Mouse (Mus musculus): ENCODE data around the gene Golph3. TPM values are rescaled to one million over a fixed set of nuclear protein-coding genes. Genes with fewer than 3 reads are reported as not detected.
A peak's percentile ranks its signal among the peaks of the same experiment; 100 is the strongest.

Golph3 gene
- polyA plus RNA-seq, 1 experiment from 2014 or later = 71.4 TPM

DNA sequence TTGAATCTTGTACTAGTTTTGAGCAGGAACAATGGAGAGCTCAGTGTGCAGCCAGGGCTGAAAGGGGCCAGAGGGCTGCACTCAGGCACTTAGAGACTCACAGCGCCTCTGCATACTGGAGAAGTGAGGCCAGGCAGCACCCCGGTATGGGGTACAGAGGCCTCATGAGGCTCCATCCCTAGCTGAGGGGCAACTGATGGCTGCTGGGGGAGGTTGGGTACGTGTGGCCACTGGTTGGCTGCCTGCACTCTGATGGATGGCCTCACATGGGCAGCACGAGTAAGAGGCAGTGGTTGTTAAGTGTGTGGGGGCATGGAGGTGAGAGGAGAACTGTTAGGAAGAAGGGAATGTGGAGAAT is 20.1 kb downstream of the Golph3 start:
- Histone ChIP-seq H3K4me2 (no peak overlapping the region), H3K4me1 (replicated peaks) (peaks cover 4% of the 10 kb centered on the region), H3K36me3 (peaks cover 5% of the 10 kb centered on the region; the same call in 1 of the 2 replicates), H3K27me3 (no peaks in the 10 kb centered on the region), H3K9me3 (no peaks in the 10 kb centered on the region), H3K4me3 (no peak overlapping the region), H3K9ac (no peak overlapping the region), H3K27ac (replicated peaks) (peak overlapping the region; percentile 39; the same call in 1 of the 2 replicates)
- 14% methylated on average over 4 of the region's 4 CpGs for WGBS
- 0 out of 2 replicates have a peak, but pooled peaks have one; percentile 42 for ATAC-seq (ENCODE audit: low FRiP score, low read depth)

DNA sequence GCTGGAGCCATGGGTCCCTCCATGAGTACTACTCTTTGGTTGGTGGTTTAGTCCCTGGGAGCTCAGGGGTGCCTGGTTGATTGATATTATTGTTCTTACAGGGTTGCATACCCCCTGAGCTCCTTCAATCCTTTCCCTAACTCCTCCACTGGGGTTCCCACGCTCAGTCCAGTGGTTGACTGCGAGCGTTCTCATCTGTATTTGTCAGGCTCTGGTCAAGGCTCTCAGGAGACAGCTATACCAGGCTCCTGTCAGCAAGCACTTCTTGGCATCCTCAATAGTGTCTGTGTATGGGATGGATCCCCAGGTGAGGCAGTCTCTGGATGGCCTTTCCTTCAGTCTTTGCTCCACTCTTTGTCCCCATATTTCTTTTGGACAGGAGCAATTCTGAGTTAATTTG is 25.7 kb downstream of the Golph3 start:
- Histone ChIP-seq H3K36me3 (peaks cover 13% of the 10 kb centered on the region), H3K9ac (no peak overlapping the region), H3K27me3 (no peaks in the 10 kb centered on the region), H3K27ac (replicated peaks) (no peak overlapping the region), H3K9me3 (no peaks in the 10 kb centered on the region), H3K4me2 (no peak overlapping the region), H3K4me3 (no peak overlapping the region), H3K4me1 (replicated peaks) (no peaks in the 10 kb centered on the region)
- 94% methylated on average over 3 of the region's 3 CpGs for WGBS
- ATAC-seq (ENCODE audit: low FRiP score, low read depth) = no peak

DNA sequence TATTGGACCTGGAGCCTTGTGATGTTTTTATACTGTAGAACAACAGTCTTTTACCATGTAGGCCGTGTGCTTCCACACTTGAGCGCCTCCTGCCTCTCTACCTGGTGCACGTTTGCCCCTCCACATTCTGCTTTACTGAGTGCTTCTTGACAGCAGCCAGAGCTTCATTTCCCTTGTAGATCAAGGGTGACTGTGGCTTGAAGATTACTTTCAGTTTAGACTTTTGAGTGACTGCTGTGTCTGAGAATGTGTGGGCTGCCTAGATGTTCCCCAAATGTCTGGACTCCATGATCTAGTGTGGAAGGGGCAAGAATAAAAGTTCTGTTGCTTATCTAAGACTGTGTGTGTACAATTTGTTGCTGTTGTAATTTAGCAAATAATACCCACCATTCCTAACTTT is 27.7 kb downstream of the Golph3 start:
- H3K4me2 ChIP-seq = no peak overlapping the region
- no peak overlapping the region for H3K27ac ChIP-seq (replicated peaks)
- no peak for ATAC-seq (ENCODE audit: low FRiP score, low read depth)
- H3K9ac ChIP-seq = no peak overlapping the region
- no peak overlapping the region for H3K4me3 ChIP-seq
- no peaks in the 10 kb centered on the region for H3K4me1 ChIP-seq (replicated peaks)
- 90% methylated on average over 3 of the region's 3 CpGs for WGBS
- no peaks in the 10 kb centered on the region for H3K9me3 ChIP-seq
- H3K27me3 ChIP-seq = no peaks in the 10 kb centered on the region
- peaks cover 18% of the 10 kb centered on the region for H3K36me3 ChIP-seq

DNA sequence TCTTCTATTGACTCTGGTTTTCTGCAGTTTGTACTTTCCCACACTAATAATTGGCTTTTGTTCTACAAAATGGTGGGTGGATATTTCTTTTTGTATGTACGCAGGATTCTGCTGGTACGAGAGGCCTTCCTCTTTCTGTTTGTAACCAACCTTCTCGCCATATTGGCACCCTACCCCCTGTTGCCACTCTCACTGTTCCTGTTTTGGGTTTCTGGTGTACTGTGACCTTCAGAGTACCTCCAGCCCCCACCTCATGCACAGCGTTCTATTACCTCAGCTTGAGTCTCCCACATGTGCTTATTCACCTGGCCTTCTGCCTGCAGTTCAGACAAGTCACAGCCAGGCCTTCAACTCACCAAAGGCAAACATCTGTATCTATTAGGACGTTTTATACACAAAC is 28.6 kb downstream of the Golph3 start:
- H3K27ac ChIP-seq (replicated peaks) = no peak overlapping the region
- peaks cover 23% of the 10 kb centered on the region for H3K36me3 ChIP-seq
- H3K4me3 ChIP-seq = no peak overlapping the region
- WGBS = 88% methylated on average over 5 of the region's 5 CpGs
- ATAC-seq (ENCODE audit: low FRiP score, low read depth) = no peak
- no peaks in the 10 kb centered on the region for H3K4me1 ChIP-seq (replicated peaks)
- H3K27me3 ChIP-seq = no peaks in the 10 kb centered on the region
- H3K4me2 ChIP-seq = no peak overlapping the region
- no peaks in the 10 kb centered on the region for H3K9me3 ChIP-seq
- H3K9ac ChIP-seq = no peak overlapping the region

DNA sequence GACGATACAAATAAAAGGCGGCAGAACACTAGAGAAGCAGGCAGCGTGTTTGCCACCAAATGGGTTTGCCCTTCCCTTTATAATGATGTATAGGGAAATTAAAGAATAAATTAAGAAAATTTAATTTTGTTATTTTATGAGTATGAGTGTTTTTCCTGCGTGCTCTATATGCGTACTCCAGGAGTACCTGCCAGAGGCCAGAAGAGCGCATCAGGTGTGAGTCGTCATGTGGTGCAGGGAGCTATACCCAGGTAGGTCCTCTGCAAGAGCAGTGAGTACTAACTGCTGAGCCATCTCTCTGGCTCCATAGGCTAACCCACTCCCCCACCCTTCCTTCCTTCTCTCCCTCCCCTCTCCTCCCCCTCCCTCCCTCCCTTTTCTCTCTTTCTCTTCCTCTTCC is 30.2 kb downstream of the Golph3 start:
- H3K36me3 ChIP-seq = peaks cover 28% of the 10 kb centered on the region
- WGBS = 92% methylated on average over 7 of the region's 7 CpGs

DNA sequence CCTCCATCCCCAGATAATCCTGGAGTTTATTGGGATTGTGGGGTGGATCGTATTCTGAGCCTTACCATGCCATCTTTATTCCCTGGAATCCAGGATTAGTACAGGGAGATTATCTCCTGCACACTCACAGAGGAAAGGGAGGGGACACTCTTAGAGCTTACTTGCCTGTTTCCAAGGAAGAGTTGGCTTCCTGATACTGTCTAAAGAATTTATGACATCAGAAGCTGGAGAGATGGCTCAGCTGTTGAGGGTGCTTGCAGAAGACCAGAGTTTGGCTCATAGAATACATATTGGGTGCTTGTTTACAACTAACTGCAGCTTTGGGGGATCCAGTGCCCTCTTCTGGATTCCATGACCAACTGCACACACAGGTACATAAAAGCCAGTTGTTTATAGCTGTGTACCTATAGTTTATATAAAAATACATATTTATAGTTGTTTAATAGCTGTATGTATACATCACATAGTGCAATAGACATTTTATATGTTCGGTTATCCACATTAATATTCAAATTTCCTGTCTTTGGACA is 33.1 kb downstream of the Golph3 start:
- Histone ChIP-seq H3K36me3 (peaks cover 28% of the 10 kb centered on the region), H3K9ac (no peak overlapping the region), H3K4me1 (replicated peaks) (no peaks in the 10 kb centered on the region), H3K4me3 (no peak overlapping the region), H3K27me3 (no peaks in the 10 kb centered on the region), H3K4me2 (no peak overlapping the region), H3K9me3 (no peaks in the 10 kb centered on the region), H3K27ac (replicated peaks) (no peak overlapping the region)
- WGBS = 100% methylated on average over 2 of the region's 2 CpGs
- no peak for ATAC-seq (ENCODE audit: low FRiP score, low read depth)

More for the DNA sequence above, 30.2 kb downstream of the Golph3 start:
- no peak overlapping the region for H3K4me2 ChIP-seq
- ATAC-seq (ENCODE audit: low FRiP score, low read depth) = no peak
- H3K9ac ChIP-seq = no peak overlapping the region
- no peaks in the 10 kb centered on the region for H3K4me1 ChIP-seq (replicated peaks)
- no peak overlapping the region for H3K4me3 ChIP-seq
- H3K27ac ChIP-seq (replicated peaks) = no peak overlapping the region
- no peaks in the 10 kb centered on the region for H3K27me3 ChIP-seq
- no peaks in the 10 kb centered on the region for H3K9me3 ChIP-seq

DNA sequence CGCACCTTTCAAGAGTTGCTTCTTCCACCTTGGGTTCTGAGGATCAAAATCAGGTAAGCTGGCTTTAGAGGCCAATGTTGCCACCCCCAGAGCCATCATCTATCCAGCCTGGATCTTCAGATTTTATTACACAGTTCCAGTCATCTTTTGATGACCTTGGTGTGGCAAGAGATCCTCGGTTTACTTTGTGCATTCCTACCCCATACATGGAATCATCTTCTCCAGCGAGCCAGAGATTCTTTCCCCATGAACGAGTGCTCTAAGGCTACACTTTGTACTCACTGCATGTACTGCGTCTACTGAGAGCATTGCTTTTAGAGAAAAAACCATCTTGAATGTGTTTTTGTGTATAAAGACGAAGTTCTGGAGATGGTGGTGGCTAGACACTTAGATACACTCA is 34.0 kb downstream of the Golph3 start:
- Histone ChIP-seq H3K4me2 (no peak overlapping the region), H3K9me3 (no peaks in the 10 kb centered on the region), H3K4me3 (no peak overlapping the region), H3K27ac (replicated peaks) (no peak overlapping the region), H3K9ac (no peak overlapping the region), H3K36me3 (peaks cover 24% of the 10 kb centered on the region), H3K27me3 (no peaks in the 10 kb centered on the region), H3K4me1 (replicated peaks) (no peaks in the 10 kb centered on the region)
- 89% methylated on average over 6 of the region's 6 CpGs for WGBS
- no peak for ATAC-seq (ENCODE audit: low FRiP score, low read depth)

DNA sequence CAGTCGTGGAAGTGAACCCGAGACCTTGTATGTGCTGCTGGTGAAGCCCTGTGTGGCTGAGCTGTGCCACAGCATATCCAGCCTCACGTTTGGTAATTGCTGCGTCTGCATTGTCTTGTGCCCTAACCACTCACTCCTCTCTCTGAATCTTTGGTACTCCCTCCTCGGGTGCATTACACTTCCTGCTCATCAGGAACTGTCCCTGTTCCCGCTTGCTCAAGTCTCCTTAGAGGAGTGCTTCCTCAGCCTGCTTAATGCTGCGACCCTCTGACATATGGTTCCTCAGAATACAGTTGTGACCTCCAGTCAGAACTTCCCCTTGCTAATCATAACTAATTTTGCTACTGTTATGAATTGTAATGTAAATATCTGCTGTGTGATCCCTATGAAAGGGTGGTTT is 34.7 kb downstream of the Golph3 start:
- peaks cover 24% of the 10 kb centered on the region for H3K36me3 ChIP-seq
- ATAC-seq (ENCODE audit: low FRiP score, low read depth) = no peak
- WGBS = 86% methylated on average over 7 of the region's 7 CpGs

DNA sequence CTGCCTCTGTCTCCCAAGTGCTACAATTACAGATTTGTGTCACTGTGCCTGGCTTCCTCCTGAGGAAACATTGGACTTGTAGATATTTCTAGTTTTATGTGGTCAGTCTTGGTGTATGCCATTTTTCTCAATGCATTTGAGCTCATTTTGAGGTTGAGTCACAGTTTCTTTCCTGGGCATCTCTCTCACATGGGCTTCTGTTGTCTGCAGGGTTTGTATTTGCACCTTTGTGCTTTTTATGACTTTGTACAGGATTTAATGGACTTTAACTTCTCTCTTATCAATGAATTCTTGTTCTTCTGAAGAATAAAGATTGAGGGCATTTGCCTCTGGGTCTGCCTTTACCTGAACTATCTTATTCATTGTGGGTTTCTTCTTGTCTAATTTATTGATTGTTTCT is 36.2 kb downstream of the Golph3 start:
- no peak for ATAC-seq (ENCODE audit: low FRiP score, low read depth)
- peaks cover 21% of the 10 kb centered on the region for H3K36me3 ChIP-seq
- H3K27me3 ChIP-seq = no peaks in the 10 kb centered on the region
- no peak overlapping the region for H3K27ac ChIP-seq (replicated peaks)
- H3K4me2 ChIP-seq = no peak overlapping the region
- no peak overlapping the region for H3K4me3 ChIP-seq
- no peaks in the 10 kb centered on the region for H3K9me3 ChIP-seq
- no peaks in the 10 kb centered on the region for H3K4me1 ChIP-seq (replicated peaks)
- H3K9ac ChIP-seq = no peak overlapping the region

More for the DNA sequence above, 34.7 kb downstream of the Golph3 start:
- Histone ChIP-seq H3K27me3 (no peaks in the 10 kb centered on the region), H3K4me2 (no peak overlapping the region), H3K27ac (replicated peaks) (0 out of 2 replicates have a peak overlapping the region, but pooled peaks have one; percentile 6), H3K4me3 (no peak overlapping the region), H3K9me3 (no peaks in the 10 kb centered on the region), H3K9ac (no peak overlapping the region), H3K4me1 (replicated peaks) (no peaks in the 10 kb centered on the region)

DNA sequence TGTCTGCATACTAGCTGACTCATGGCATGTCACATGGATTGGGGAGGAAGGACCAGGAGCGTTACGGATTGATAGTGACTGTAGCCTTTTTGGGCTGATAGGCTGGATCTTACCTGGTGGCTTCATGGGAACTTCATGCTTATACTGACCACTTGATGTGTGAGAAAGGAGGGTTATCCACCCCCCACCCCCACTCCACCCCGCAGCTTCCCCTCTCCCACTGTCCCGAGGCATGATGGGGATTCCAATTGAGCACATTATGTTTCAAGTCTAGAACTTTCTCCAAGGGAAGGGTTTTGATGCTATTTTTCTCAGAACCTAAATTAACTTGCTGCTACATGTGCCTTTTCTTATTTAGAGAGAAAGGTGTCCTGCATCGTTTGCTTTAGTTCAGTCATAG is 37.1 kb downstream of the Golph3 start:
- no peak for ATAC-seq (ENCODE audit: low FRiP score, low read depth)
- Histone ChIP-seq H3K36me3 (peaks cover 14% of the 10 kb centered on the region), H3K27ac (replicated peaks) (no peak overlapping the region), H3K9me3 (no peaks in the 10 kb centered on the region), H3K4me1 (replicated peaks) (no peaks in the 10 kb centered on the region), H3K4me3 (no peak overlapping the region), H3K9ac (no peak overlapping the region), H3K27me3 (no peaks in the 10 kb centered on the region), H3K4me2 (no peak overlapping the region)
- WGBS = 99% methylated on average over 5 of the region's 5 CpGs

DNA sequence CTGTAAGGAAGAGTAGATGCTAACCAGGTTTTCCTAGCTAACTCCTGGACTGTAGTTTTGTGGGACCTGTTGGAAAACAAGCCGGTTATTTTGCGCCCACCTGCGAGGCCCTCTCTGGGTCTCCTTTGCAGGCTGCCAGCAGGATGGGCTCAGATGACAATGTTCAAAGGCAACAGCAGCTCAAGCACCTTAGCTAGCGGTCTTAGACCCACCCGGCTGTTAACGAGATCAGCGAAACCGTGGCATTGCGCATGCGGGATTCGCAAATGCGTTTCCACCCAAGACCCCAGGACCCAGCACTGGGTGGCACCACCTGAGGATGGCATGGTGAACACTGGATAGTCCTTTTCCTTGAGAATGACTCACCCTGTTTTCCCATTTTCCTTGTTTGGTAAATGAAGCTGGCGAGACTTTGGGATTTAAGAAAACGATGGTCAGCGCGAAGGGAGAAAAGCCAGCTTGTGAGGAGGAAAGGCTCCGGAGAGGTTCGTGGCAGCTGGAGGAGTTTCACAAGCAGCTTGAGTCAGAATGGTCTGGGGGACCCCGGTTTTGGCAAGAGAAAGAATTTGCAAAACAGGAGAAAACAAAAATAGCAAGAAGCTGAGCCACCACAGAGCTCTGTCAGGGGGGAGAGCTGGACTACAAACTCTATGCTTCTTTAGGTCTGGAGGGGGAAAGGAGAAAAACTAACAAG is 39.4 kb downstream of the Golph3 start:
- H3K27me3 ChIP-seq = no peaks in the 10 kb centered on the region
- H3K27ac ChIP-seq (replicated peaks) = no peak overlapping the region
- H3K9ac ChIP-seq = no peak overlapping the region
- no peak for ATAC-seq (ENCODE audit: low FRiP score, low read depth)
- no peaks in the 10 kb centered on the region for H3K9me3 ChIP-seq
- H3K36me3 ChIP-seq = 0 out of 2 replicates have a peak, but pooled peaks cover 4% of the 10 kb centered on the region
- WGBS = 83% methylated on average over 19 of the region's 19 CpGs
- no peak overlapping the region for H3K4me3 ChIP-seq
- H3K4me2 ChIP-seq = no peak overlapping the region
- peaks cover 7% of the 10 kb centered on the region for H3K4me1 ChIP-seq (replicated peaks)

DNA sequence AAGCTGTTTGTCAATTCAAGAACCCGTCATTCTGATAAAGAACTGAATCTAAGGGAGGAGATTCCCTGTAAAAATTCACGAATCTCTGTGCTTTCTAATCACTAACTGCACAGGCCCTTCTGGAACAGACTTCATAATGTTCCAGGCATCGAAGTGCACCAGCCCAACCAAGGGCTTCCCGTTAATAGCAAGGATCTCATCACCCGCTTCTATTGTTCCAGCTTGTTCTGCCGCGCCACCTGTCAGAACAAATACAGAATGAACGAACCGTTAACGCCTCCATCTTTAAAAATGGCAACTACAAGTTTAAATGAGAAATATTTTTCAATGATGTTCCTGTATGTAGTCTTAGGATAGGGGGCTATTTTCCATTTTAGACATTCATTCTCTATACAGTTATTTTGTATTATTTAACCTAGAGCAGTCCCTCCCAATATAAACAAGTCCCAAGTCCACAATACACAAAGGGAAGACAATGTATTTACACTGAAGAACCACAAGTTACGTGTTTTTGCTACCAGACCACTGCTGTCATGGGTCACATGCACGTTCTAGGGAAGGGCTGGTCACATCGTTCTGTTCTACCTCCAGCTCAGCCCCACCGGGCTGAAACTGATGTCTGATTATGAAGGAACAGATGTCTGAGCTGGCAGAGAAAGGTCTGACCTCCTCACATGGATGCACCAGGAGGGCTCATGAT is 40.9 kb downstream of the Golph3 start:
- WGBS = 86% methylated on average over 14 of the region's 14 CpGs
- no peak overlapping the region for H3K4me2 ChIP-seq
- no peak for ATAC-seq (ENCODE audit: low FRiP score, low read depth)
- H3K4me3 ChIP-seq = no peak overlapping the region
- H3K9me3 ChIP-seq = no peaks in the 10 kb centered on the region
- H3K27ac ChIP-seq (replicated peaks) = no peak overlapping the region
- no peaks in the 10 kb centered on the region for H3K27me3 ChIP-seq
- peaks cover 22% of the 10 kb centered on the region for H3K4me1 ChIP-seq (replicated peaks)
- H3K9ac ChIP-seq = no peak overlapping the region
- H3K36me3 ChIP-seq = 0 out of 2 replicates have a peak, but pooled peaks cover 4% of the 10 kb centered on the region
